Mouse (Mus musculus) layer of hippocampus, adult 8-10 months (tissue): ENCODE results near the gene Neurl4. TPM values are rescaled to one million over a fixed set of nuclear protein-coding genes. Genes with fewer than 3 reads are reported as not detected.

Experiments
- DNase-seq, 2 experiments: peaks; one replicate each; pipeline ENCODE4 v3.0.0; 2022; ENCODE audit warnings: low spot score in 2 of 2
- total RNA-seq, 4 experiments: library from RNA; stranded (reverse); gene quantifications; 2 replicates each; pipeline ENCODE4 v1.2.4; 2022

The Neurl4 gene
- total RNA-seq, 4 experiments from 2014 or later = 92.4 to 126 (median 112) TPM

DNA sequence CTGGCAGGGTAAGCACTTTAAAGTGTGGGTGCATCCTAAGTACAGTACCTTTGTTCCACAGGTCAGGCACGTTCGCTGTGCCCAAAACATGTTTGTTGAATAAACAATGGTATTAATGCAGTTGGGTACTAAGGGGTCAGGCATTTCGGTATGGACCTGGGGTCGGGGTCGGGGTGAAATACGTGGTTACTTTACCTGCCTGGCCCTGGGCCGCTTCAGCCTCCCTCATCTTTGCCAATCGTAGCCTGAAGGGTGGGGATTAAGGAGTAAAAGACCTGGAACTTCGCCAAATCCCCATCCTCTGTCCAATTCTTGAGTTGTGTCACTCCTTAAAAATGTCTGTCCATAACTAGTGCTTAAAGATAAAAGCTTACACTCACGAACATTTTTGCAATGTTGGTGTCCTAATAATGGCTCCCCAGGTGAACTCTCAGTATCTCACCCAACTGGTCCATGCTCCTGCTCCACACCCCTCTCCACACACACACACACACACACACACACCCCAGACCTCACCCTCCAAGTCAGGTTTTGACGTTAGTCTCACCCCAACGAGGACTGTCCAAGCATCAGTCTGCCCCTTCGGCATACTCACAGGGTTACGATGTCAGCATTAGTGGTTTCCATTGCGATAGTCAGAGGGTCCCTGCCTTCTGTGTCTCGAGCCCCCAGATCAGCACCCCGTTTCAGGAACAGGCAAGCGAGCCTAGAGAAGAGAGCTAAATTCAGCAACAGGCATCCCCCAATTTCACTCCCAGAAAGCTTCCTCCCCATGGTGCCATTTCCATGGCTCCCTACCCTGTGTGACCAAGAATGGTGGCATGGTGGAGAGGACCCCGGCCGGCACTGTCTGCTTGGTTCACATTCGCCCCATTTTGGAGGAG, 18.8 kb upstream of the Neurl4 start:
- DNase-seq = no peak

DNA sequence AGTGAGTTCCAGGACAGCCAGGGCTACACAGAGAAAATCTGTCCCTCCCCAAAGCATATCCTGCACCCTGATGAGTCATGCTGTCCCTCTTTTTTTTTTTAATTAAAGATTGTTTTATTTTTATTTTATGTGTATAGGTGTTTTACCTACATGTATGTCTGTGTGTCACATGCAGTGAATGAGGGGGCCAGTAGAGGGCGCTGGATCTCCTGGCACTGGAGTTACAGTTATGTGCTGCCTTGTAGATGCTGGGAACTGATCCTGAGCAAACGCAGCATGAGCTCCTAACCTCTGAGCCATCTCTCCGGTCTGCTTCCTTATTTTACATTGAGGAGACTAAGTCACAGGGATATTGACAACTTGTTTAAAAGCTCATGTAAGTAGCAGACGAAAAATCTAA, 17.8 kb upstream of the Neurl4 start:
- no peak for DNase-seq

DNA sequence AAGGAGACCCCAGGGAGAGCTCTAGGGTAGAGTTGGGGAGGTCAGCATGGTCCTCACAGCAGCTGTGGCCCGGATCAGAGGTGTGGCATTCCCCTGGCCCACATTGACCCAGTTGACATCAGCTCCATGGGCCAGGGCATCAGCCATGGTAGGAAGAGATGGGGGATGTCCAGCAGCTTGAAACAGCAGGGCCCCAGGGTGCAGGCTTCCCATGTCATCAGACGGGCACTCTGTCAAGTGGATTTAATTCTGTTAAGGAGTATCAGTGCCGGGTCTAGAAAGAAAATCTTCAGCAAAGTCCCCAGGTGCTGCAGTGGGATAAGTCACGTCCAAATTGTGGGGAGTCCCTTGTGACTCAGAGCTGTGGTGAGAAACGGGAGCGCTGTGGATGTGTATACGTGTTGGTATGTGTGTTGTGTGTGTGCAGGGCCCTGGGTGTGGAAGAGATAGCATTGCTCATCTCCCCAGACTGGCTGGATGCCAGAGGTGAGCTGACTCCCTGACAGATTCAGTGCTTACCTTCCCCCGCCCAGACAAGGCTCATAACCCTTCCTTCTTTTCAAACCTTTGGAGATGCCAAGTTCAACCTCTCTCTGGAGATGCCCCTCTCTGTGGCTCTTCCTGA, 17.2 kb upstream of the Neurl4 start:
- no peak for DNase-seq

DNA sequence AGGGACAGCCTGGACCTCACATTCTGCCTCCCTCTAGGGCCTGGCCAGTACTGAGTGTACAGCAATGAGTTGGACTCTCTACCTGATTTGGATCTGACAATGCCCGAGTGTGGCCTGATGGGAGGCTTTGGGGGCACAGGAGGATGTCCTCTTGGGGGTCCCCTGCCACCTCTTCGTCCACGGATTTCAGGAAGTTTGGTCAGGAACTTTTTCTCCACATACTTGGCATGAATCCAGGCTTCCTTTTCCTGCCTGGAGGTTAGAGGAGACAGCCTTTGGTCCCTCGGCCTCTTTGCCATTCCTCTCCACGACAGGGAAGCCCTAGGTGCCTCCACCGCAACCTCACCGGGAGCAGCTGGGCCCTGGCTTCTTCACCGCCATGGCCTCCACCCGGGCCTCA, 16.6 kb upstream of the Neurl4 start:
- DNase-seq = no peak

DNA sequence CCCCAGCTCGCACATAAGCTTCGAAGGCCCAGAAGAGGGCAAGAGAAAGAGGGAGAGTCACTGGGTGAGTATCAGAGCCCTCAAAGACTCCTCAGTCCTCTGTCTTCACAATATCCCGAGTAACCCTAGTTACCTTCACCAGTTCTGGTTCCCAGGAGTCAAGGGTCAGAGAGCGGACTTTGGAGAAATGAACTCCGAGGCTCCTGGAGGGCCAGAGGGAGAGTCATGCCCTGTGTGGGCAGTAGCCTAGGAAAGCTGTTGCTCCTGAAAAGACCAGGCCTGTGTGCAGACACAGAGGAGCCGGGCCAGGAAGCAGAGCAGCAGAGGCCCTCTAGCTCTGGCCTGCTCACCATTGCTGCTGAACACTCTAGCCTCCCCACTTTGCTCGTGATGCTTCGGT, 16.2 kb upstream of the Neurl4 start:
- DNase-seq = no peak

DNA sequence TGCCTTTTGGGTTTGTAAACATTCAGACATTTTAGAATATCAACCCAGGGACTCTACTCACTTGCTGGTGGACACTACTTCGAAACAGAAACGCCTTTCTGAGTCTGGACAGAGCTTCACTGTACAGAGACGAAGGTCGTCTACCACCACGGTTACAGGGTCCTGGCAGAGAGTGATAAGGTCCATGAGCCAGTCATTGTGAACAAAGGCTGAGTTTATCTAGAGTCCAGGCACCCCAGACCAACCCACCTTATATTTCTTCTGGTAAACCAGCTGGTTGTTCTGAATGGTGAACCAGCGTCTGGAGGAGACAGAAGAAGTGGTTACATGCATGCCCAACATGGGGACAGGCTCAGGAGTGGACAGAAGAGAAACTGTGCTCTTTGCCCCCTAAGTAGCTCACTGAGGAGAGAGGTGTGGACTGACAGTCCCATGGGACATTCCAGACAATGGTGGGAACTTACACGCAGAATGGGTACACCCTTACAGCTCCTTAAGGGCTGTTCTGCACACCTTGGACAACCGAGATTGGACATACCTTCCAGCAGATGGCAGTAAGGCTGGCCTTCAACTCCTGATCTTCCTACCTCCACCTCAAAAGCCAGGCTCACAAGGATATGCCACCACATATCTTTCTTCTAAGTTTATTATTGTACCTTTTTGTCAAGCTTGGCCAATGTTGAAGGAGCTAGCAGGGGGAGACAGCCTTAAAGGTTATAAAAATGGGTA, 13.8 kb upstream of the Neurl4 start:
- no peak for DNase-seq

DNA sequence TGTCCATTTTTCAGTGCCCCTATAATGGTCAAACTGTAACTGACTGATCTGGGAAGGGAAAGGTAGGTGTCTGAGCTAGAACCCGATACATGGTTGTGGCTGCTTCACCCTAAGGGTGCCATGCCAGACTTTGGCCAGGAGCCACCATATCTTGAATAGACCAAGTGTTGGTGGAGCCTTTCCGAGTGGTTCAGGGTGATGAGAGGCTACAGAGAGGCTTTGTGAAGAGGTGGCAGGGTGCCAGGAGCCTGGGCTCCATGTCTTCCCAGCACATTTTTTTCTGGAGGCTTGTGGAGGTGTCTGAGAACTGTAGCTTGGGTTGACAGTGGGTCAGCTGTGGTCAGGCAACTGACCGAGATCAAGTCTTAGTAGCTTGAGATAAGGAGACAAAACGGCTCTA, 9.4 kb upstream of the Neurl4 start:
- peak in 1 of 2 experiments; percentile 56 for DNase-seq

DNA sequence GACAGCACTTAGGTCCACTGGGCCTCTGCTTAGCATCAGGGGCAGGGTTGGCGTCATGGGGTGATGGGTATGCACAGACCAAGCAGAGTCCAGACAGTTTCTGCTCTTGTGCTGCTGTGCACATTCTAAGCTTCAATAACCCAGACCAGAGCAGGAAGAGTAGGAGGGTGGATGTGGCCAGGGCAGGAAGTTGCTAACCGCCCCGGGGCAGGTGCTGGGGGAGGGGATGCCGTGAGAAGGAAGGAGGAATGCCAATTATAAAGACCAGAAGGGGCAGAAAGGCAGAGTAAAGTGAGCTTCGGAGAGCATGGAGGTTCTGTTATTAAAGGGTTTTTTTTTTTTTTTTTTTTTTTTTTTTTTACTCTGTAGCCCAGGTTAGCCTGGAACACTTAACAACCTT, 6.2 kb upstream of the Neurl4 start:
- DNase-seq = no peak

DNA sequence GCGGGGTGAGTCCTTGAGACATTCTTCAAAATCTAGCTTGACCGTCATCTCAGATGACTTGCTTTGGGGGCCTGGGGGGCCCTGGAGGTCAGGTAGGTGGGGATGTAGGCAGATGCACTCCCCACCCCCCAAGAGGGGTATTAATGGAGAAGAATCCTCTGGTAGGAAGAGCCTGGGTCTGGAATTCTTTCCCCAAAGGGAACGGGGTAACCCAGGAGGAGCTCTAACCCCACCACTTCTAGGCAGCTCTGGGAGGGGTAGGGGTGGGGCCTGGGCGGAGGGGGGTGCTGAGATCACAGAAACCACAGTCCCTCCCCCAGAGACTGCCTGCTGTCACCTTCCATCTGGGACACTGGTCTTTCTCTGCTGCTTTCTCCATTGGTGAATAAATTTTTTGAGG, 5.6 kb upstream of the Neurl4 start, which contains the start of gene Acap1:
Acap1 (minus strand) TSS at position 249 of the 400 bp plus-strand sequence.
- DNase-seq = no peak

DNA sequence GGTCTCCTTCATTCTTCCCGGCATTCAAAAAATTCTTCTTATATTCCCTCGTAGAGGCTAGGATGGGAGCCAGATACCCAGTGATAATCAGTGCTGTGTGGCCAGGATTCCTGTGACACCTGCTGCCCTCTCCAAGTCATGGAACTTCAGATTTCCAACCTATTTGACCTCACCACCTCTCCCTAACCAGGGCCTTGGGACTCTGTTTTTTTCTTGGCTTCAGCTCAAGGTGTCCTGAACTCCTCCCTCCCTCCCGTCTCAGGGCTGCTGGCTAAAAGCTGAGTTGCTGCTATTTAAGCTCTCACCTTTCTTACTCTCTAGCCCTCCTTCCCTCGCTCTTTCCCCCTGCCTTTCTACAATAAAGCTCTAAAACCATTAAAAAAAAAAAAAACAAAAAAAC, 1.0 kb upstream of the Neurl4 start:
- DNase-seq = no peak

DNA sequence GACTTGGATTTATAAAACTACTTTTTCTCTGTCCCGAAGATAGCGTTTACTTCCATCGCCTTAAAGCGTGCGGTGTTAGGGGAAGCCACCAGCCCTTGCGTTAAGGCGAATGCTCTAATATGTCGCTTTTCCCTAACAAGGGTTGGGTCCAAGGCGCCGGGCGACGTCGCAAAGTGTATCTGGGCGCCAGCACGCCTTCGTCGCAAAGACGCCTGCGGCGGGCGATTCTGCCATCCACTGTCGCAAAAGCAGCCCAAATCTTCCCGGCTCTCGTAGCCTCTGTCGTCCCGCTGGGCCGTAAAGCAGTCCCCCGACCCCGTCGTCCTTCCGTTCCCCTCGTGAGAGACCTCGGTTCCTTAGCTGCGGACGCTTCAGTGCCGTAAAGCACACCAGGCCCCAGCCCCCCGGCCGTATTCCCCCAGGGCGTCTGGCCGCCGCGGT, 554 bp downstream of the Neurl4 start:
- peak; percentile 98 for DNase-seq

DNA sequence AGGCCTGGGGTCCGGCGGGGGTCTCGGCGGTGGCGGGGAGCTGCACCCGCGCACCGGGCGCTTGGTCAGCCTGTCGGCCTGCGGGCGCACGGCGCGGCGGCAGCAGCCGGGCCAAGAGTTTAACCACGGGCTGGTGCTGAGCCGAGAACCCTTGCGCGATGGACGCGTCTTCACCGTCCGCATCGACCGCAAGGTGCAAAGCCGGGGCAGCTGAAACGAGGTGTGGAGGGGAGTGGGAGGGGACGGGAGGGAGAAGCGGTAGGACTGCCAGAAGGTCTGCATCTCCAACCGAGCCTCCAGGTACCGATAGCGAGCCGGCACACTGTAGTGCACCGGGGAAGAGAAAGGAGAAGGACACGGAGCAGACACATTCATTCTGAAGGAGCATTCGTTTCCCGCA, 1.1 kb downstream of the Neurl4 start:
- DNase-seq = no peak

DNA sequence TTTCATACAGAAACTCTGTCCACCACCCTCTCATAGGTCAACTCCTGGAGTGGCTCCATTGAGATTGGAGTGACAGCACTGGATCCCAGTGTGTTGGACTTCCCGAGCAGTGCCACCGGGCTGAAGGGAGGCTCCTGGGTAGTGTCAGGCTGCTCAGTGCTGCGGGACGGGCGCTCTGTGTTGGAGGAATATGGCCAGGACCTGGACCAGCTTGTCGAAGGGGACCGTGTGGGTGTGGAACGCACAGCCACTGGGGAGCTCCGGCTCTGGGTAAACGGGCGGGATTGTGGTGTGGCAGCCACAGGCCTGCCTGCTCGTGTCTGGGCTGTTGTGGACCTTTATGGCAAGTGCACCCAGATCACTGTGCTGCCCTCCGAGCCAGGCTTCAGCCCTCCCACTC, 2.1 kb downstream of the Neurl4 start:
- no peak for DNase-seq

DNA sequence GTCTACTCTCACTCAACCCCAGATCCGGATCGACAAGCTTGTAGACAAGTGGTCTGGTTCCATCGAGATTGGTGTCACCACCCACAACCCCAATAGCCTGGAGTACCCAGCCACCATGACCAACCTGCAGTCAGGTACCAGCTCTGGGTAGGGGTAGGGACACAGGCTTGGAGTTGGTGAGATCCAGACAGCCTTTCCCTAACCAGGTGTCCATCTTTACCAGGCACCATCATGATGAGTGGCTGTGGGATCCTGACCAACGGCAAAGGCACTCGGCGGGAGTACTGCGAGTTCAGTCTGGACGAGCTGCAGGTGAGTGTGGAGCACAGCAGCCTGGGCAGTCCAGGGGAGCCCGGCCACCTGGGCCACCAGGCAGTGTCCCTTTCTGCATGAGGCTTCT, 3.4 kb downstream of the Neurl4 start:
- DNase-seq = no peak

DNA sequence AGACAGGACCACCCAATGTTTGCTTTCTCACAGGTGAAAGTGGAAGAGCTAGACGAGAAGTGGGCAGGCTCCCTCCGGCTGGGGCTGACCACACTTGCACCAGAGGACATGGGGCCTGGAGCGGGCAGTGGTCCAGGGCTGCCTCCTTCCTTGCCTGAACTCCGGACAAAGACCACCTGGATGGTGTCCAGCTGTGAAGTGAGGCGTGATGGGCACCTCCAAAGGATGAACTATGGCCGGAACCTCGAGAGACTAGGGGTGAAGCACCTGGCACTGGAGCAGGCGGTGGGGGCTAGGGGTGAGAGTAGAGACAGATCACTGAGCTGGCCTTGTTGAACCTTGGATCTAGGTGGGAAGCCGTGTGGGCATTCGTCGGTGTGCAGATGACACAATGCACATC, 7.8 kb downstream of the Neurl4 start:
- no peak for DNase-seq

DNA sequence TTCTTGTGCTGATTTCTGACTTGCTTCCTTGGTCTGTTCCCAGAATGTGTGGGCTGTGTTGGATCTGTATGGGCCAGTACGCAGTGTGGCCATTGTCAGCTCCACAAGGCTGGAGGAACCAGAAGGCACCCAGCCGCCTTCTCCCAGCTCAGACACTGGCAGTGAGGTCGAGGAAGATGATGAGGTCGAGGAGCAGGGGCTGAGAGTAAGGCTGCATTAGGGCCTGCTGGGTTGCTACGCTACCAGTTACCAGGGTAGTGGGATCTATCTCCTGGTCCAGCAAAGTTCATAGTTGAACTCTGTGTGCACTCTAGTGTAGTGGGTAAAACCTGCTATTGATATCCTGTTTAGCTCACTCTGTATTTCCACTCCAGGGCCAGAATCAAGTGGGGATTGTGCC, 8.3 kb downstream of the Neurl4 start:
- DNase-seq = no peak

DNA sequence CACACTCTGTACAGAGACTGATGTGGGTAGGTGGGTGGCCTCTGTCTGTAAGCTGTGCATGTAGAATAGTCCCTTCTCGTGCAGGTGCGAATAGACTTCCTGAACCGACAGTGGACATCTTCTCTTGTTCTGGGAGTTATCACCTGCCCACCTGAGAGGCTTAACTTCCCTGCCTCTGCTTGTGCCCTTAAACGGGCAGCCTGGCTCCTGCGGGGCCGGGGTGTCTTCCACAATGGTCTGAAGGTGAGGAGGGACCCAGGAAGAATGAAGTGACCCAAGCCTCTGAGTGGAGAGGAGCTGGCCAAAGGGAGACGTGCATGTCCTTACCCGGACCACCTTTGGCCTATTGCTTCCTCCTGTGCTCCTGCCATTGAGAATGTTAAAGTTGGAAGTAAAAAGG, 9.3 kb downstream of the Neurl4 start:
- DNase-seq = no peak

DNA sequence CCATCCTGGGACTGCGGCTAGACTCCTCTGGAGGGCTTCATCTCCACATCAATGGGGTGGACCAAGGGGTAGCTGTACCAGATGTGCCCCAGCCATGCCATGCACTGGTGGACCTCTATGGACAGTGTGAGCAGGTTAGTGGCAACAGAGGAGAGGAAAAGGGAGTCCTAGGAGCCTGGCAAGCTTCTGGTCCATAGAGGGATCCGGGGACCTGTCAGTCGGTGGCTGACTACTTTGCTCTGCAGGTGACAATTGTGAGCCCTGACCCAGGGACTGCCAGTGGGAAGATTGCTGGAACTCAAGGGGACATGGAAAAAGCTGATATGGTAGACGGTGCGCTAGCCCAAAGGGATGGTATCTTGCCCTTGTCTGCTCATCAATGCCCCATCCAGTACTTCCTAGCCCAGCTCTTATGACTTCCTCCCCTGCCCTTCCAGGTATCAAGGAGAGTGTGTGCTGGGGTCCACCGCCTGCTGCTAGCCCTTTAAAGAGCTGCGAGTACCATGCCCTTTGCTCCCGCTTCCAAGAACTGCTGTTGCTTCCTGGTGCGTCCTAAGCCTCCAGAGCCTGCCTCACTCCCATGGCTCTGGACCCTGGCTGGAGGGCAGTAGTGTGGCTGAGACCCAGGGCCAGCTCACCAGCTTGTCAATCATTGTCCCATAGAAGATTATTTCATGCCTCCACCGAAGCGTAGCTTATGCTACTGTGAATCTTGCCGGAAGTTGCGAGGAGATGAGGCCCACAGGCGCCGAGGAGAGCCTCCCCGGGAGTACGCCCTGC, 10.1 kb downstream of the Neurl4 start:
- no peak for DNase-seq

DNA sequence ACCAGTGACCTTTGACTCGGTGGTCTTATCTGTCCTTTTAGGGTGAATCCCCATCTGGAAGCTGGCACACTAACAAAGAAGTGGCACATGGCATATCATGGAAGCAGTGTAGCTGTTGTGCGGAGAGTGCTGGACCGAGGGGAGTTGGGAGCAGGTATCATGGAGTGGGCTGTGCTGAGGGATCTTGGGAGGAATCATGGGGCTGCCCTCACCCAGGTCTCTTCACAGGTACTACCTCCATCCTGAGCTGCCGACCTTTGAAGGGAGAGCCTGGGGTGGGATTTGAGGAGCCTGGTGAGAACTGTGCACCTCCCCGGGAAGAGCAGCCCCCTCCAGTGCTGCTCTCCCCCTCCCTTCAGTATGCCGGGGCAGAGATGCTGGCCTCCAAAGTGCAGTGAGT, 10.8 kb downstream of the Neurl4 start:
- no peak for DNase-seq

DNA sequence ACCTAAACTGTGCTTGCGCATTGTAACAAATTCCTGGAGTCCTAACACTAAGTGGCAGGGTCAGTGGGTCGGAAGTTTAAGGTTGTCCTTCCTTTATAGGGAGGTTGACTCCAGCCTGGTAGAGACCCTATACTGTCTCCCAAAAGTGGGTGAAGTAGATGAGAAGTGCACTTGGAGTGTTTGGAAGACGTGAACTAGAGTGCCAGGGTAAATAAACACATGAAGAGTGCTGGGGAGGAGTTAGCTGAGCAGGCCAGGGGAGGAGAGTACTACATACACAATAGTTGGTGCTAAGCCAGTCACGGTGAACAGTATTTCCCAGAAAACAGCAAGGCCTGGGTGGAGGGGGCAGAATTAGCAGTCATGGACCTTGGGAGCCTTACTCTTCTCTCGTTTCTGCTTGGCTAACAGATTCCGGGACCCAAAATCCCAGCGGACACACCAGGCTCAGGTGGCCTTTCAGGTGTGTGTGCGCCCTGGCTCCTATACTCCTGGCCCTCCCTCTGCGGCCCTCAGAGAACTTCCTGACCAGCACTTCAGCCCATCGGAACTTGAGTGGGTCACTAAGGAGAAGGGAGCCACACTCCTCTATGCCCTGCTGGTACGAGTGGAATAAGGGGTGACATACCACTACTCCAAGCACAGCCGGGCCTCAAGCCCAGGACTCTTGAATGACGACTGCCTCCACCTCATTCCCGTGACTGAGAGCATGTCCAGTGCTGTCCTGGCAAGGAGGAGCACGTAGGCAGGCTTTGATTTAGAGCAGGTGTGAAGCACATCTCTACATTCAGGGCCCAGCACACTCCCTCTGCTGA, 12.1 kb downstream of the Neurl4 start:
- DNase-seq = no peak
